Mouse (Mus musculus): Measurements from ENCODE around the gene Tnk2. TPM values are rescaled to one million over a fixed set of nuclear protein-coding genes. Genes with fewer than 3 reads are reported as not detected.

Tnk2 gene
- 10 to 100 TPM; 39.0 to 41.3 TPM for total RNA-seq (2021)

- DNase-seq = peak; percentile 91 to 92
- intact Hi-C loops (cut with DNase I) = no loop called here
Measured at GRCm38 (mm10) chr16:32643661-32644061, at the start of gene Tnk2. Gene Tnk2, plus strand, starts transcription at chr16:32643874.

- DNase-seq = no peak
- intact Hi-C loops (cut with DNase I) = no loop called here
Measured at GRCm38 (mm10) chr16:32593916-32594315, 49.8 kb upstream of the Tnk2 start.

- intact Hi-C loops (cut with DNase I) = no loop called here
- no peak for DNase-seq
Measured at GRCm38 (mm10) chr16:32594701-32595100, 49.0 kb upstream of the Tnk2 start.

GRCm38 (mm10) chr16:32595142-32595855 lies 48.4 kb upstream of the Tnk2 start:
- DNase-seq = no peak

GRCm38 (mm10) chr16:32597909-32598381 lies 45.7 kb upstream of the Tnk2 start:
- peak; percentile 41 to 44 for DNase-seq
- intact Hi-C loops (cut with DNase I) = no loop called here

More at GRCm38 (mm10) chr16:32595142-32595855, 48.4 kb upstream of the Tnk2 start:
- intact Hi-C loops (cut with DNase I) = no loop called here

GRCm38 (mm10) chr16:32599151-32599550 lies 44.5 kb upstream of the Tnk2 start:
- DNase-seq = no peak
- intact Hi-C loops (cut with DNase I) = no loop called here

- no peak for DNase-seq
- intact Hi-C loops (cut with DNase I) = no loop called here
Measured at GRCm38 (mm10) chr16:32602193-32602685, 41.4 kb upstream of the Tnk2 start.

- intact Hi-C loops (cut with DNase I) = no loop called here
- no peak for DNase-seq
Measured at GRCm38 (mm10) chr16:32607562-32608343, 35.9 kb upstream of the Tnk2 start.

GRCm38 (mm10) chr16:32608344-32608711 lies 35.3 kb upstream of the Tnk2 start:
- no peak for DNase-seq
- intact Hi-C loops (cut with DNase I) = no loop called here

- peak; percentile 94 to 97 for DNase-seq
- intact Hi-C loops (cut with DNase I) = no loop called here
Measured at GRCm38 (mm10) chr16:32608712-32609400, 34.8 kb upstream of the Tnk2 start, which contains the start of gene Tfrc. Gene Tfrc, plus strand, starts transcription at chr16:32608920.

GRCm38 (mm10) chr16:32609401-32609779 lies 34.3 kb upstream of the Tnk2 start:
- intact Hi-C loops (cut with DNase I) = no loop called here
- DNase-seq = peak in 1 of 2 experiments; percentile 20

GRCm38 (mm10) chr16:32610460-32611255 lies 33.0 kb upstream of the Tnk2 start:
- peak in 1 of 2 experiments; percentile 17 for DNase-seq
- intact Hi-C loops (cut with DNase I) = loop anchor here (2.0 to 5.0 kb wide), 2 partner anchors 88 to 102 kb away; no protein-coding TSS in a partner anchor

- DNase-seq = no peak
- intact Hi-C loops (cut with DNase I) = loop anchor here (5.0 kb wide), 1 partner anchor 90 kb away; no protein-coding TSS in a partner anchor
Measured at GRCm38 (mm10) chr16:32612052-32612451, 31.6 kb upstream of the Tnk2 start.

- intact Hi-C loops (cut with DNase I) = loop anchor here (5.0 kb wide), 1 partner anchor 91 kb away; no protein-coding TSS in a partner anchor
- no peak for DNase-seq
Measured at GRCm38 (mm10) chr16:32613269-32613834, 30.3 kb upstream of the Tnk2 start.

GRCm38 (mm10) chr16:32614047-32614446 lies 29.6 kb upstream of the Tnk2 start:
- intact Hi-C loops (cut with DNase I) = loop anchor here (5.0 kb wide), 1 partner anchor 92 kb away; no protein-coding TSS in a partner anchor
- no peak for DNase-seq

- intact Hi-C loops (cut with DNase I) = no loop called here
- DNase-seq = no peak
Measured at GRCm38 (mm10) chr16:32618946-32619345, 24.7 kb upstream of the Tnk2 start.

GRCm38 (mm10) chr16:32628140-32628539 lies 15.5 kb upstream of the Tnk2 start:
- intact Hi-C loops (cut with DNase I) = no loop called here
- DNase-seq = no peak

- intact Hi-C loops (cut with DNase I) = no loop called here
- DNase-seq = no peak
Measured at GRCm38 (mm10) chr16:32632328-32632824, 11.3 kb upstream of the Tnk2 start.

- intact Hi-C loops (cut with DNase I) = no loop called here
- no peak for DNase-seq
Measured at GRCm38 (mm10) chr16:32633486-32634012, 10.1 kb upstream of the Tnk2 start.
